Mouse (Mus musculus): ENCODE data around the gene Gm10718. TPM values are rescaled to one million over a fixed set of nuclear protein-coding genes. Genes with fewer than 3 reads are reported as not detected.
A peak's percentile ranks its signal among the peaks of the same experiment; 100 is the strongest.
"Not testable (repeated sequence)": the region's sequence is repeated elsewhere in the genome, so short reads cannot be mapped to it uniquely, and the experiment has no call there.

Gene Gm10718
- polyA plus RNA-seq, 1 experiment from 2014 or later: not detected

- H3K27ac ChIP-seq (ENCODE audit: low read depth, low read length); H3K27me3 ChIP-seq (replicated peaks; ENCODE audit: control insufficient read depth, insufficient read depth, low read length); H3K4me1 ChIP-seq (ENCODE audit: control insufficient read depth, insufficient read depth, low read length); H3K4me2 ChIP-seq (ENCODE audit: low read length); H3K4me3 ChIP-seq (ENCODE audit: low read depth, low read length); ATAC-seq; H3K9ac ChIP-seq (ENCODE audit: low read length); H3K36me3 ChIP-seq (ENCODE audit: control insufficient read depth, insufficient read depth, low read length); H3K9me3 ChIP-seq (replicated peaks; ENCODE audit: control insufficient read depth, low read length): not testable (repeated sequence)
- WGBS: 71% methylated on average over 2 of the region's 10 CpGs
- peak; percentile 80 for DNase-seq (ENCODE audit: low spot score)
These were observed 7.5 kb downstream of the Gm10718 start for GRCm38 (mm10) chr9:3030677-3031318.

GRCm38 (mm10) chr9:3034299-3034698 is 11.0 kb downstream of the Gm10718 start, which contains the start of gene Gm17535:
Gene Gm17535 (plus strand): TSS chr9:3034599.
- not testable (repeated sequence) for H3K27me3 ChIP-seq (replicated peaks; ENCODE audit: control insufficient read depth, insufficient read depth, low read length); ATAC-seq; H3K36me3 ChIP-seq (ENCODE audit: control insufficient read depth, insufficient read depth, low read length); H3K27ac ChIP-seq (ENCODE audit: low read depth, low read length); H3K9ac ChIP-seq (ENCODE audit: low read length); H3K4me2 ChIP-seq (ENCODE audit: low read length); DNase-seq (ENCODE audit: low spot score); H3K4me1 ChIP-seq (ENCODE audit: control insufficient read depth, insufficient read depth, low read length); H3K4me3 ChIP-seq (ENCODE audit: low read depth, low read length); H3K9me3 ChIP-seq (replicated peaks; ENCODE audit: control insufficient read depth, low read length)
- no CpG with 5 or more reads among the region's 8 CpGs for WGBS

GRCm38 (mm10) chr9:3036577-3036976 is 13.2 kb downstream of the Gm10718 start, which contains the start of gene Gm10715:
Gene Gm10715 (plus strand): TSS chr9:3036877.
- not testable (repeated sequence) for DNase-seq (ENCODE audit: low spot score); H3K4me2 ChIP-seq (ENCODE audit: low read length); H3K9ac ChIP-seq (ENCODE audit: low read length); H3K9me3 ChIP-seq (replicated peaks; ENCODE audit: control insufficient read depth, low read length); H3K27ac ChIP-seq (ENCODE audit: low read depth, low read length); H3K36me3 ChIP-seq (ENCODE audit: control insufficient read depth, insufficient read depth, low read length); H3K27me3 ChIP-seq (replicated peaks; ENCODE audit: control insufficient read depth, insufficient read depth, low read length); ATAC-seq; H3K4me3 ChIP-seq (ENCODE audit: low read depth, low read length); H3K4me1 ChIP-seq (ENCODE audit: control insufficient read depth, insufficient read depth, low read length)
- WGBS: 70% methylated on average over 6 of the region's 8 CpGs

- not testable (repeated sequence) for H3K27ac ChIP-seq (ENCODE audit: low read depth, low read length); ATAC-seq; DNase-seq (ENCODE audit: low spot score); H3K4me1 ChIP-seq (ENCODE audit: control insufficient read depth, insufficient read depth, low read length); H3K4me2 ChIP-seq (ENCODE audit: low read length); H3K9ac ChIP-seq (ENCODE audit: low read length); H3K27me3 ChIP-seq (replicated peaks; ENCODE audit: control insufficient read depth, insufficient read depth, low read length); H3K36me3 ChIP-seq (ENCODE audit: control insufficient read depth, insufficient read depth, low read length); H3K9me3 ChIP-seq (replicated peaks; ENCODE audit: control insufficient read depth, low read length); H3K4me3 ChIP-seq (ENCODE audit: low read depth, low read length)
- 73% methylated on average over 4 of the region's 4 CpGs for WGBS
These were observed 14.8 kb downstream of the Gm10718 start for GRCm38 (mm10) chr9:3038161-3038560.

Small RNA genes lying within 50 kb of the gene (microRNA-seq; reads per million reads assigned to microRNA genes)
- gene Mir101c: not detected

Other genes starting within 250 kb of the Gm10718 start
- not detected in 2 replicates for gene Gm10722, start 22.6 kb upstream of the Gm10718 start, polyA plus RNA-seq (2014; fragmentation: Nextera tagmentation; extraction: Ambion mirVana)
- not detected in 2 replicates for gene Gm11168, start 20.2 kb upstream of the Gm10718 start, polyA plus RNA-seq (2014; fragmentation: Nextera tagmentation; extraction: Ambion mirVana)
- gene Gm10721, start 10.4 kb upstream of the Gm10718 start, polyA plus RNA-seq (2014; fragmentation: Nextera tagmentation; extraction: Ambion mirVana): not detected in 2 replicates
- not detected in 2 replicates for gene Gm10720, start 7.9 kb upstream of the Gm10718 start, polyA plus RNA-seq (2014; fragmentation: Nextera tagmentation; extraction: Ambion mirVana)
- not detected in 2 replicates for gene Gm10719, start 6.1 kb upstream of the Gm10718 start, polyA plus RNA-seq (2014; fragmentation: Nextera tagmentation; extraction: Ambion mirVana)
- not detected in 2 replicates for gene Gm10717, start 1.9 kb downstream of the Gm10718 start, polyA plus RNA-seq (2014; fragmentation: Nextera tagmentation; extraction: Ambion mirVana)
- gene Gm17535, start 11.1 kb downstream of the Gm10718 start, polyA plus RNA-seq (2014; fragmentation: Nextera tagmentation; extraction: Ambion mirVana): not detected in 2 replicates
- not detected in 2 replicates for gene Gm10715, start 13.3 kb downstream of the Gm10718 start, polyA plus RNA-seq (2014; fragmentation: Nextera tagmentation; extraction: Ambion mirVana)